Mouse (Mus musculus) spleen, adult 2 months (tissue): ENCODE measurements around the gene Deup1.

Experiments used
- CTCF ChIP-seq: fragments of 200-500 bp; IDR thresholded peaks from 2 replicates; pipeline ENCODE4 v1.5.1; 2011; ENCODE audit warnings: mild to moderate bottlenecking, inconsistent platforms; ENCODE audit not compliant: insufficient read depth, insufficient read length, insufficient replicate concordance; ENCODE audit errors: extremely low read depth
- POLR2A ChIP-seq: fragments of 200-500 bp; IDR thresholded peaks from 2 replicates; pipeline ENCODE4 v1.6.1; 2011; ENCODE audit warnings: low read depth, low read length, inconsistent platforms

DNA sequence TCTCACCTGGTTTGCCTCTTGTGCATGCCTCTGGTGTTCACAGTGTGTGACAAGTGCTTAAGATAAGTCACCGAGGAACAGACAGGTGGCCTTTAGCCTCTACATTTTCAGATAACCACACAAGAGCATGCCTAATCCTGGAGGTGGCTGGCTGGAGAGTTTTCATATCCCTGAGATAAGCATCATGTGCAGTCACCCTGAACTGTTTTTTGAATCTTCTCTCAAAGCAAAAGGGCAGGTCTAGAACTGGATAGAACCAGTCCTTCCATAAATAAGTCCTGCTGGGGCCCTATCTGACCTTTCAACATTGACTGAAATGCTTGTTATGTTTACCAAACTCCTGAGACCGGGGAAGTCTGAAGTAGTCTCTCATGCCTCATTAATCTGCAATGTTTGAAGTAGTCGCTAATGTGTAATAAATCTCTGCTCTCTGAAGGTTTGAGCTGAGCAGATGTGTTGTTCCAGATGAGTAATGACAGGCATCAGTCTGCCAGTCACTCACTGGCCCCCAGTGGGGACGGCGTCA lies 42.3 kb upstream of the Deup1 start:
- no peak for TF ChIP-seq POLR2A
- no peak for TF ChIP-seq CTCF
